Mouse (Mus musculus): ENCODE data around the gene Fbxo6. TPM values are rescaled to one million over a fixed set of nuclear protein-coding genes. Genes with fewer than 3 reads are reported as not detected.
"Not testable (repeated sequence)": the region's sequence is repeated elsewhere in the genome, so short reads cannot be mapped to it uniquely, and the experiment has no call there.

Gene Fbxo6
- polyA plus RNA-seq, 1 experiment from 2014 or later = 28.1 TPM

GRCm38 (mm10) chr4:148120555-148120954, 31.4 kb downstream of the Fbxo6 start:
- H3K9me3 ChIP-seq (ENCODE audit: control insufficient read depth, low read length) = no peaks in the 10 kb centered on the region
- no peaks in the 10 kb centered on the region for H3K27me3 ChIP-seq (ENCODE audit: control insufficient read depth, insufficient read depth, low read length)
- no peak for DNase-seq (ENCODE audit: low spot score)
- H3K4me1 ChIP-seq (replicated peaks; ENCODE audit: control insufficient read depth, insufficient read depth) = no peaks in the 10 kb centered on the region
- no peaks in the 10 kb centered on the region for H3K36me3 ChIP-seq (ENCODE audit: control insufficient read depth, insufficient read depth, low read length)
- H3K9ac ChIP-seq (ENCODE audit: low read length) = no peak overlapping the region
- 74% methylated on average over 9 of the region's 9 CpGs for whole genome bisulfite sequencing
- no peak overlapping the region for H3K4me2 ChIP-seq (replicated peaks; ENCODE audit: low read depth)
- TF ChIP-seq CTCF (IDR thresholded peaks at IDR 0.05; ENCODE audit: low read depth) = no peak
- TF ChIP-seq EP300 (optimal IDR thresholded peaks at IDR 0.05) = no peak
- H3K27ac ChIP-seq (replicated peaks) = no peak overlapping the region
- H3K4me3 ChIP-seq (ENCODE audit: low read depth, low read length) = no peak overlapping the region
- no peak for ATAC-seq (ENCODE audit: low FRiP score, low TSS enrichment)

- not testable (repeated sequence) for H3K36me3 ChIP-seq (ENCODE audit: control insufficient read depth, insufficient read depth, low read length); H3K27ac ChIP-seq (replicated peaks); H3K9me3 ChIP-seq (ENCODE audit: control insufficient read depth, low read length); H3K4me3 ChIP-seq (ENCODE audit: low read depth, low read length); H3K4me1 ChIP-seq (replicated peaks; ENCODE audit: control insufficient read depth, insufficient read depth); ATAC-seq (ENCODE audit: low FRiP score, low TSS enrichment); H3K27me3 ChIP-seq (ENCODE audit: control insufficient read depth, insufficient read depth, low read length); H3K9ac ChIP-seq (ENCODE audit: low read length); DNase-seq (ENCODE audit: low spot score); H3K4me2 ChIP-seq (replicated peaks; ENCODE audit: low read depth)
- TF ChIP-seq CTCF (IDR thresholded peaks at IDR 0.05; ENCODE audit: low read depth) = peak; percentile 38; the same call in 1 of the 2 replicates
- 73% methylated on average over 9 of the region's 9 CpGs for WGBS
Observed at GRCm38 (mm10) chr4:148119578-148119977, 32.4 kb downstream of the Fbxo6 start.

DNA sequence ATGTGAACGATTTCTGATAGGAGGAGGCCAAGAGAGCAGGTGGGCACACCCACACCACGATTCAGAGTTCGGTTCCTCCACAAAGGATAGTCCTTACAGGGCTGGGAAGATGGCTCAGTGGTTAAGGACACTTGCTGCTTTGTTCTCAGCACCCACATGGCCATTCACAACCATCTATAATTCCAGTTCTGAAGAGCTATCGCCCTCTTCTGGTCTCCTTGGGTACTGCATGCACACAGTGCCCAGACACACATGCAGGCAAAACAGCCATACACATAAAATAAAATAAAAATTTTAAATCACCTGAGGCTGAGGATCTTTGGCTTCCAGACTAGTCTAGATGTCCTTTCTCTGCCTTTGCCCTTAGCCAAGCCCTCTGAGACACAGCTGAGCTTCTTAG, 34.5 kb downstream of the Fbxo6 start:
- ATAC-seq (ENCODE audit: low FRiP score, low TSS enrichment) (no peak), DNase-seq (ENCODE audit: low spot score) (no peak)
- no peak overlapping the region for H3K4me2 ChIP-seq (replicated peaks; ENCODE audit: low read depth)
- no peaks in the 10 kb centered on the region for H3K4me1 ChIP-seq (replicated peaks; ENCODE audit: control insufficient read depth, insufficient read depth)
- no peak overlapping the region for H3K4me3 ChIP-seq (ENCODE audit: low read depth, low read length)
- no peaks in the 10 kb centered on the region for H3K9me3 ChIP-seq (ENCODE audit: control insufficient read depth, low read length)
- no peaks in the 10 kb centered on the region for H3K36me3 ChIP-seq (ENCODE audit: control insufficient read depth, insufficient read depth, low read length)
- peak; percentile 46 for TF ChIP-seq CTCF (IDR thresholded peaks at IDR 0.05; ENCODE audit: low read depth)
- TF ChIP-seq EP300 (optimal IDR thresholded peaks at IDR 0.05) = no peak
- no peak overlapping the region for H3K9ac ChIP-seq (ENCODE audit: low read length)
- no peak overlapping the region for H3K27ac ChIP-seq (replicated peaks)
- WGBS = 72% methylated on average over 4 of the region's 4 CpGs
- no peaks in the 10 kb centered on the region for H3K27me3 ChIP-seq (ENCODE audit: control insufficient read depth, insufficient read depth, low read length)

DNA sequence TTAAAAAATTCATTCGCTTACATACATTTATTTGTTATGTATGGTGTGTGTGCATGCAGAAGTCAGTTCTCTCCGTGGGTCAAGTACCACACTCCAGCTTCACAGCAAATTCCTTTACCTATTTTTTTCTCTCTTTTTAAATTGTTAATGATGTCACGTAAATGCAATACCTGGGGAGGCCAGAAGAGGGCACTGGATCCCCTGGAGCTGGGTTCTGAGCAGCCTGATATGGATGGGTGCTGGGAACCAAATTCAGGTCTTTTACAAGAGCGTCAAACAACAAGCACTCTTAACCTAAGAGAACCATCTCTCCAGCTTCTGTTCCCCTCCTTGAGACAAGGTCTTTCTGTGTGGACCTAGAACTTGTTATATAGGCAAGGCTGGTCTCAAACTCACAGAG, 35.3 kb downstream of the Fbxo6 start:
- Histone ChIP-seq H3K36me3 (ENCODE audit: control insufficient read depth, insufficient read depth, low read length) (no peaks in the 10 kb centered on the region), H3K27ac (replicated peaks) (no peak overlapping the region), H3K9me3 (ENCODE audit: control insufficient read depth, low read length) (no peaks in the 10 kb centered on the region), H3K4me1 (replicated peaks; ENCODE audit: control insufficient read depth, insufficient read depth) (no peaks in the 10 kb centered on the region), H3K4me3 (ENCODE audit: low read depth, low read length) (no peak overlapping the region), H3K27me3 (ENCODE audit: control insufficient read depth, insufficient read depth, low read length) (no peaks in the 10 kb centered on the region), H3K9ac (ENCODE audit: low read length) (no peak overlapping the region), H3K4me2 (replicated peaks; ENCODE audit: low read depth) (no peak overlapping the region)
- WGBS = 80% methylated on average over 4 of the region's 4 CpGs
- no peak for DNase-seq (ENCODE audit: low spot score)
- TF ChIP-seq CTCF (IDR thresholded peaks at IDR 0.05; ENCODE audit: low read depth) (peak; percentile 43), EP300 (optimal IDR thresholded peaks at IDR 0.05) (no peak)
- no peak for ATAC-seq (ENCODE audit: low FRiP score, low TSS enrichment)

DNA sequence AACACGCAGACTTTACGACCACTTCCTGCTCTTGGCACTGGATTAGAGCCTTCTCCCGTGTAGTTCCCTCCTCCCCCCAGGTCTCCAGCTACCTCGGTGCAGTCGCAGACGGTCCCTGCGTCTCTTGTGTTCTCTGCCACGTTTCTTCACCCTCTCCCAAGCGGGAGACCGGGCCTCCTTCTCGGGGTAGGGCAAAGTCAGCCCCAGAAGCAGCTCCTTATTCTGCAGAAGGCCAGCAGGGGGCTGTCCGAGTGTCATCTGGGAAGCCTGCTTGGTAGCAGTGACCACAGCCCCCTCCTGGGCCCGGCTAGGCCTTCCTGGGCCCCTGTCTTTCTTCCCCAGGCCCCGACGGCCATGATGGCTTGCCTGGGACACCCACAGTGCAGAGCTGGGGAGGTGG, 36.5 kb downstream of the Fbxo6 start:
- Histone ChIP-seq H3K36me3 (ENCODE audit: control insufficient read depth, insufficient read depth, low read length) (no peaks in the 10 kb centered on the region), H3K4me2 (replicated peaks; ENCODE audit: low read depth) (no peak overlapping the region), H3K27ac (replicated peaks) (no peak overlapping the region), H3K9ac (ENCODE audit: low read length) (no peak overlapping the region), H3K4me3 (ENCODE audit: low read depth, low read length) (no peak overlapping the region), H3K9me3 (ENCODE audit: control insufficient read depth, low read length) (no peaks in the 10 kb centered on the region), H3K27me3 (ENCODE audit: control insufficient read depth, insufficient read depth, low read length) (no peaks in the 10 kb centered on the region), H3K4me1 (replicated peaks; ENCODE audit: control insufficient read depth, insufficient read depth) (no peaks in the 10 kb centered on the region)
- DNase-seq (ENCODE audit: low spot score) = peak; percentile 63
- ATAC-seq (ENCODE audit: low FRiP score, low TSS enrichment) = no peak; the same call in 1 of the 2 replicates
- WGBS = 3% methylated on average over 15 of the region's 15 CpGs
- TF ChIP-seq CTCF (IDR thresholded peaks at IDR 0.05; ENCODE audit: low read depth) = peak; percentile 66
- TF ChIP-seq EP300 (optimal IDR thresholded peaks at IDR 0.05) = no peak

- Histone ChIP-seq H3K27ac (replicated peaks) (no peak overlapping the region), H3K4me3 (ENCODE audit: low read depth, low read length) (no peak overlapping the region), H3K4me2 (replicated peaks; ENCODE audit: low read depth) (no peak overlapping the region), H3K36me3 (ENCODE audit: control insufficient read depth, insufficient read depth, low read length) (no peaks in the 10 kb centered on the region), H3K4me1 (replicated peaks; ENCODE audit: control insufficient read depth, insufficient read depth) (no peaks in the 10 kb centered on the region), H3K9me3 (ENCODE audit: control insufficient read depth, low read length) (no peaks in the 10 kb centered on the region), H3K9ac (ENCODE audit: low read length) (no peak overlapping the region), H3K27me3 (ENCODE audit: control insufficient read depth, insufficient read depth, low read length) (no peaks in the 10 kb centered on the region)
- WGBS = 6% methylated on average over 15 of the region's 15 CpGs
- ATAC-seq (ENCODE audit: low FRiP score, low TSS enrichment) (peak; percentile 72), DNase-seq (ENCODE audit: low spot score) (peak; percentile 89)
- TF ChIP-seq EP300 (optimal IDR thresholded peaks at IDR 0.05) (no peak), CTCF (IDR thresholded peaks at IDR 0.05; ENCODE audit: low read depth) (peak; percentile 100)
Observed at GRCm38 (mm10) chr4:148114758-148115391, 37.1 kb downstream of the Fbxo6 start.
